Comparison of ENCODE assay signal across 8 mouse cellular contexts in genomic region chr6:87671353-87671752, GRCm38 (mm10). TPM values are rescaled to one million over a fixed set of nuclear protein-coding genes. Genes with fewer than 3 reads are reported as not detected.
A peak's percentile ranks its signal among the peaks of the same experiment; 100 is the strongest.
DNase-seq lines count a peak whose midpoint lies in the region; ATAC-seq and TF ChIP-seq lines count a peak whose summit lies in the region.

No protein-coding gene starts in this region.

- no peak for ATAC-seq in heart, embryonic 13.5 days (ENCODE audit: extremely low read depth, insufficient number of reproducible peaks, low FRiP score, low TSS enrichment)
- ATAC-seq in forebrain, embryonic 13.5 days: no peak
- no peak for ATAC-seq in liver, embryonic 14.5 days (ENCODE audit: insufficient read depth)

- DNase-seq in heart, adult 11 months: no peak
- no peak for DNase-seq in liver, embryonic 14.5 days (ENCODE audit: low read depth in 3 of 3, low spot score in 3 of 3)
- DNase-seq in layer of hippocampus, adult 9-10 months (ENCODE audit: low spot score): no peak
- no peak for DNase-seq in adrenal gland, postnatal 25 days
- DNase-seq in natural killer cell, adult 2 months (ENCODE audit: low spot score in 2 of 2): no peak

- peaks cover 12% of the 10 kb centered on the region for H3K4me1 ChIP-seq in heart, embryonic 13.5 days
- peaks cover 34% of the 10 kb centered on the region for H3K4me1 ChIP-seq in E14TG2a.4 (replicated peaks; ENCODE audit: low read depth, low read length)
- peaks cover 25% of the 10 kb centered on the region for H3K4me1 ChIP-seq in forebrain, embryonic 13.5 days
- H3K4me1 ChIP-seq in liver, embryonic 14.5 days (replicated peaks; ENCODE audit: control insufficient read depth in 2 of 2, insufficient read depth in 2 of 2, low read length in 1 of 2): peaks cover 38% of the 10 kb centered on the region in 2 experiments

- H3K4me2 ChIP-seq in heart, embryonic 13.5 days: peak overlapping the region; percentile 81
- peak overlapping the region; percentile 91 for H3K4me2 ChIP-seq in forebrain, embryonic 13.5 days
- peak overlapping the region; percentile 90 for H3K4me2 ChIP-seq in liver, embryonic 14.5 days (ENCODE audit: low read depth)

- H3K27me3 ChIP-seq in heart, embryonic 13.5 days (replicated peaks): no peaks in the 10 kb centered on the region
- no peaks in the 10 kb centered on the region for H3K27me3 ChIP-seq in E14TG2a.4 (ENCODE audit: insufficient read depth, low read length)
- H3K27me3 ChIP-seq in forebrain, embryonic 13.5 days: no peaks in the 10 kb centered on the region
- H3K27me3 ChIP-seq in liver, embryonic 14.5 days (ENCODE audit: control insufficient read depth, insufficient read depth, low read length): no peaks in the 10 kb centered on the region

- peak overlapping the region; percentile 86 for H3K9ac ChIP-seq in heart, embryonic 13.5 days
- peak overlapping the region; percentile 75 for H3K9ac ChIP-seq in forebrain, embryonic 13.5 days
- H3K9ac ChIP-seq in liver, embryonic 14.5 days (replicated peaks): peak overlapping the region; percentile 89

- H3K9me3 ChIP-seq in heart, embryonic 13.5 days: no peaks in the 10 kb centered on the region
- no peaks in the 10 kb centered on the region for H3K9me3 ChIP-seq in E14TG2a.4 (ENCODE audit: low read length)
- no peaks in the 10 kb centered on the region for H3K9me3 ChIP-seq in forebrain, embryonic 13.5 days (replicated peaks)
- H3K9me3 ChIP-seq in liver, embryonic 14.5 days (ENCODE audit: control insufficient read depth, low read length): no peaks in the 10 kb centered on the region

- no peak for TF ChIP-seq CTCF in E14TG2a.4 (conservative IDR thresholded peaks at IDR 0.05; ENCODE audit: low read length)
- TF ChIP-seq CTCF in liver, embryonic 14.5 days (IDR thresholded peaks at IDR 0.05; ENCODE audit: low read depth): no peak

- 8% methylated on average over 8 of the region's 8 CpGs for WGBS in heart, embryonic 13.5 days
- WGBS in forebrain, embryonic 13.5 days: 16% methylated on average over 8 of the region's 8 CpGs
- 2% methylated on average over 8 of the region's 8 CpGs for WGBS in liver, embryonic 14.5 days (ENCODE audit: insufficient replicate concordance)

- H3K4me3 ChIP-seq in heart, embryonic 13.5 days: peak overlapping the region; percentile 70
- peak overlapping the region; percentile 93 for H3K4me3 ChIP-seq in E14TG2a.4 (replicated peaks; ENCODE audit: low read length)
- peak overlapping the region; percentile 77 for H3K4me3 ChIP-seq in forebrain, embryonic 13.5 days
- peak overlapping the region; percentile 92 to 95 for H3K4me3 ChIP-seq in liver, embryonic 14.5 days (ENCODE audit: insufficient read depth in 1 of 2, low read depth in 2 of 2, low read length in 2 of 2)

- no peaks in the 10 kb centered on the region for H3K36me3 ChIP-seq in heart, embryonic 13.5 days
- H3K36me3 ChIP-seq in E14TG2a.4 (ENCODE audit: insufficient read depth, low read length): no peaks in the 10 kb centered on the region
- 0 out of 2 replicates have a peak, but pooled peaks cover 3% of the 10 kb centered on the region for H3K36me3 ChIP-seq in forebrain, embryonic 13.5 days (ENCODE audit: poor library complexity, severe bottlenecking)
- H3K36me3 ChIP-seq in liver, embryonic 14.5 days (replicated peaks; ENCODE audit: control insufficient read depth, insufficient read depth, low read depth): no peaks in the 10 kb centered on the region

- peak overlapping the region; percentile 73 for H3K27ac ChIP-seq in heart, embryonic 13.5 days (replicated peaks)
- no peak overlapping the region for H3K27ac ChIP-seq in forebrain, embryonic 13.5 days
- H3K27ac ChIP-seq in liver, embryonic 14.5 days: peak overlapping the region; percentile 91

- TF ChIP-seq EP300 in liver, embryonic 14.5 days (IDR thresholded peaks at IDR 0.05; ENCODE audit: low read depth): no peak

RNA-seq across cellular contexts. Expression of gene Aplf, which starts 0.6 kb away (rescaled TPM):
- 8.4 and 8.7 TPM in 2 replicates for polyA plus RNA-seq in heart, embryonic 13.5 days (2015; fragmentation: Nextera tagmentation; extraction: Ambion mirVana)
- polyA plus RNA-seq in forebrain, embryonic 13.5 days (2015; fragmentation: Nextera tagmentation; extraction: Ambion mirVana): 12.7 and 12.9 TPM in 2 replicates
- 6.6 and 9.5 TPM in 2 replicates for polyA plus RNA-seq in liver, embryonic 14.5 days (2012; rRNA removed)
- 16.5 and 17.9 TPM in 2 replicates for polyA plus RNA-seq in liver, embryonic 14.5 days (2014; fragmentation: Nextera tagmentation; extraction: Ambion mirVana)
- total RNA-seq in adrenal gland, postnatal 25 days (2021): 8.0 and 9.8 TPM in 2 replicates

RNA-seq across cellular contexts. Expression of gene Efcc1, which starts 59.3 kb away (rescaled TPM):
- polyA plus RNA-seq in heart, embryonic 13.5 days (2015; fragmentation: Nextera tagmentation; extraction: Ambion mirVana): 0.43 and 0.52 TPM in 2 replicates
- polyA plus RNA-seq in forebrain, embryonic 13.5 days (2015; fragmentation: Nextera tagmentation; extraction: Ambion mirVana): 0.96 and 1.1 TPM in 2 replicates
- polyA plus RNA-seq in liver, embryonic 14.5 days (2012; rRNA removed): 0.09 and 0.16 TPM in 2 replicates
- 0.17 and 0.27 TPM in 2 replicates for polyA plus RNA-seq in liver, embryonic 14.5 days (2014; fragmentation: Nextera tagmentation; extraction: Ambion mirVana)
- 0.67 and 0.71 TPM in 2 replicates for total RNA-seq in adrenal gland, postnatal 25 days (2021)
